Mouse (Mus musculus): ENCODE measurements at regions not wholly inside any gene's neighbourhood (a gene's known extent, or its start where the extent isn't known, plus 50 kb on each side); places are given as distances from the start of the nearest gene placed in this dataset.

DNA sequence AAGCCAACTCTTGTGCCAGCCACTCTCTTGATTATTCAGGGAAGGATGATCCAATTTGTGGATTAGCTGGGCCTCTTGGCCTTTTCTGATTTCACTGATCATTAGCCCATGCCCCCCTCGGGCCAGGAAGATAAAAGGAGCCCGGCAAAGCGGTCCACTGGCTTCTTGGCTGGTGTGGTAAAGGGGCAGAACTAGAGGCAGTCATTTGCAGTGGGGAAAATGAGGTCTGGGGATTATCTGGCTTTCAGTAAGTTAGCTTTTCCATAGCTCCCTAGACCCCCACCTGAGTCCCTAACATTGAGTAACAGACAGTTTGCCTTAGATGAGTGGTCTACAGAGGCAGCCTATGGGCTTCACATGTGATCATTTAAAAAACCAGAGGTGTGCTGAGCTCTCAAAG is 163.7 kb downstream of the Insig2 start:
- no peak for DNase-seq (ENCODE audit: low spot score in 2 of 2)

DNA sequence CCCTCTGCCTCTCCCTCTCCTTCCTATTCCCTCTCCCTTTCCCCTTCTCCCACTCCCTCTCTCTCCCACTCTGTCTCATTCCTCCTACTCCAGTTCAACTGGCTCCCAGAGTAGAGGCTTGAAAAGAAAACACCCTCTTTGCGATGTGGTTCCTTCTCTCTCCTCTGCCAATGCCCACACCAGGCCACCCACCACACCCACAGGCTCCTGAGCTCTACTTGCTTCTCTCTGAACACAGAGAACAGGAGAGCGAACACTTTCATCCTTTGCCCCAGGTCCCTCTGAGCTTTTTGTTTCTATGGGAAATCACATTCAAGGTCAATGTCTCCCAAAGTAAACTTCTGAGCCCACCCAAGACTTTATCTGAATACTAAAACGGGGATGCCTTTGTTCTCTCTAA is 155.8 kb downstream of the Insig2 start:
- no peak for DNase-seq (ENCODE audit: low spot score in 2 of 2)

DNA sequence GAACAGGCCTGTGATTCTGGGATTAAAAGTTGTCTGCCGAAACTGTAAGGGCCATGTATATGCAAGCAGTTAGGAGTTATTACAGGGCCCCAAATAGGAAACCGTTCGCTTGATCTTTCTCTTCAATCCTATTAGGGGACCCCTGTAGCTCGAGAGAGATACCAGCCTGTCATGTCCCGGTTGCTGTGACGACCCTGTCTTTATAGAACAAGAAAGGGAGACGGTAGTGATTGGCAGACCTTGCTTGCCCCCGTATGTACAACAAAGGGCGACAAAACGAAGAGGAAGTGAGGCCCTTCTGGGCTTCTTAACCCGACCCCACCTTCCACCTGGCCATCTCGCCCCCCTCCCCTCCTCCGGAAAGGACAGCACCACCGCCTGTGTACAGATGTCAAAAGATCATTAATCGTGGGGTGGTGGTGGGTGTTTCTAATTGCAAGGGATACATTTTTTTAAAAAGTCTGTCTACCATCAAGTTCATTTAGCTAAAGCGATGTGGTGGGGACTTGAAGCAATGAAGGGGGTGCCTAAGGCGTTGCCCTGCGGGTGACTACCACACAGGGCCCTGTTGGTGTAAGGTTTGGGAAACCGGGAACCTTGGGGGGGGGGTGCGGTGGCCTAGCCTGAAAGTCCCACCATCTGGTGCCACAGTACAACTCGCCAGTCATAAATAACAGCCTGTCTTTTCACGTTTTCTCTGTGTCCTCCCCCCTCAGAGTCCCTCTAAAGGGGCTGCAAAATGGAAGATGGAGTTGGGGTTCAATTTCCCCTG is 155.1 kb downstream of the Insig2 start:
- DNase-seq (ENCODE audit: low spot score in 2 of 2), result no peak

DNA sequence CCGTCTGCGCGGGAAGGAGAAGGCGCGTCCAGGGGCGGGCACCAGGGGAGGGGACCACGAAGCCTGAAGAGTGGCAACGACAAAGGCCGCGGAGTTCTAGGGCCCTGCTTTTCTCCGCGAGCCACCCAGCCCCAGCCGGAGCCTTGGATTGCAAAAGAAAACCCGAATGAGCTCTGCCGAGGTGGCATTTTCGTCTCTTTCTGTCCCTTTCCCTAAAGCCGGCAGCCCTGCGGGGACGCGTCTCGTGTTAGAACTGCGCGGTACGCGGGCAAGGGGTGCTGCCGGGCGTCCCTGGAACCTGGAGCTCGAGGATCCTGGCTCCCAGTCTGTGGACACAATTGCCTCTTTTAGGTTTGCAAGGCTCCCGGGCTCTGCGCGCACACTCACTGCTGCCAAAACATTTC is 154.5 kb downstream of the Insig2 start:
- DNase-seq (ENCODE audit: low spot score in 2 of 2), result no peak

DNA sequence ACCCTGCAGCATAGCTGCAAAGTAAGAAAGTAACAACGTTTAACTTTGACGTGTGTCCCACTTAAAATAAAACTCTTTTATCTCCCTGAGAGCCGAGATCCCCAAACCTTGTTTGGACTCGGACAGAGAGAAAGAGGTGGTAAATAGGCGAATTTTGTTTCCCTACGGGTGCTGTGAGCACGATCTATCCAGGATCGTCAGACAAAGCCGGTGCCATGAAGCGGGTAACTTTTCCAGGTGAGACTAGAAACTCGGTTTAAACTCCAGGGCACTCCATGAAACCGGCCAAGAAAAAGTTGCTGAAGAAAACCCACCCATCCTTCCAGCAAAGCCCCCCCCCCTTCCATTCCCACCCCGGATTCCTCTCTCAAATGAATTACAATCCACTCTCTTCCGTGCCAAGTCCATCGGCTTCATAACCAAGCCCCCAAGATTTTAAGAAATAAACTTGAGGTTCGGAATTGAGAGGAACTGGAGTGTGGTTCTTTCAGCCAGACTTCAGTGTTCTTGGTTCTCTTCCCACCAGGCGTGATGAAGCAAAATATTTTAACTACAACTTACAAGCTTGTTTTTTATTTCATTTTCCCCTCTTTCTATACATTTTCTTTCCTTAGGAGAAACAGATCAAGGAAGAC is 153.7 kb downstream of the Insig2 start:
- DNase-seq (ENCODE audit: low spot score in 2 of 2), result no peak

DNA sequence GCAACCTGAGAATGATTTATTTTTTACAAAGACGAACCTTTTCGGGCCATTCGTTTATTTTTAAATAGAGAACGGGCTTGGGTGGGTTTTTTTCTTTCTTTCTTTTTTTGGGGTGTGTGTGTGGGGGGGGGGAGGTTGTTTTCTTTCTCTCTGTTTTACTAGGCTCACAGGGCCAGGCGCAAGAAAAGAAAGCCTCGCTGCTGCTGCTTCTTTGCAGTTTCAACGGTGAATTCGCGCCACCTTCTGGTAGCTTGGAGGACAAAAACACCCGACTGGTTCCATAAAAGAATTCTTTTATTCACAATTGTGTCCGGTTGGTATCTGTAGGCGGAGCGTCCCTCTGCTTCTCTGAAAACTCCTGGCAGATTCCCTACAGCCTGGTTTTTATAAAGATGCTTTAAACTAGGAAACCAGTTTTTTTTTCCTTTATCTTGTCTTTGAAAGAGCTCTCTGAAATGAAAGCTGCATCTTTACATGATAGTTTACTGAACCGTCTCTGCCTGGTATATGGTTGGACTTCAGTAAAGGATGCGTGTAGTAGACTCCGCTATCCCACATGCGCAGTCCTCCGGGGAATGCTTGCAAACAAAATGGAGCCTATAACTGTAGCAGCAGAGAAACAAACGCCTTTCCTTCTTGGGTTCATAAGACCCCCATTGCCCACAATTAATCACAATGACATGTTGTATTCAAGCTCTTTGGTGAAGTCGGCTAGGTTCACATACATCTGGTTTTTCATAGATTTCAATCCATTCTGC is 151.9 kb downstream of the Insig2 start:
- DNase-seq (ENCODE audit: low spot score in 2 of 2), result peak; percentile 15 to 66

DNA sequence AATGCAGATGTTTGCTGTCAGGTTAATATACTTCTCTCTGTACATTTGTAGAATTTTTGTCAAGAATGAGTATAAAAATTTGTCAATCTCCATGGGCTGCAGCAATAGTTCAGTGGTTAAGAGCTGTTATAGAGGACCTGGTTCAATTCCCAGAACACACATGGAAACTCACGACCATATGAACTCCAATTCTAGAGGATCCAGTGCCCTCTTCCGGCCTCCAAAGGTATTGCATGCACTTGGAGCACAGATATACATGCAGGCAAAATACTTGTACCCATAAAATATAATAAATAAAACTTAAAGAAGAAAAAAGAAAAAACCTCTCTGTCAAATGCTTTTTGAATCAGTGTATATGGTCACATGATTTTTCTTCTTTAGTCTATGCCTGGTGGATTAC is 143.5 kb downstream of the Insig2 start:
- no peak for DNase-seq (ENCODE audit: low spot score in 2 of 2)

DNA sequence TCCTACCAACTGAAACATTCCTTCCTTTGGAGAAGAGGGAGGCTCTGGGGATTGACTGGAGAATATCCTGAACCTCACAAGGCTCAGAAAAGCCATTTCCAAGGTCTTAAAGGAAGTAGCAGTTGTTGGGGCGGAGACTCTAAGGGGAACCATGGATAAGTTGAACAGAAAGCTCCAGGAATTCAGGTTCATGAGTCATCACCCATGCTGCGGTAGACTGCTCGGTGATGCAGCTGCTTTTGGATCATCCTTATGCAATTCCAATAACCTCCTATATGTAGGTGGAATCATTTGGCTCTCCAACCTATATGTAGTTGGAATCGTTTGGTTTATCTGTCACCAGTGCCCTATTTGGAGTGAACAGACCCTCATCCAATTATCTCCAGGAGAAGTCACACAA is 137.6 kb downstream of the Insig2 start:
- no peak for DNase-seq (ENCODE audit: low spot score in 2 of 2)

DNA sequence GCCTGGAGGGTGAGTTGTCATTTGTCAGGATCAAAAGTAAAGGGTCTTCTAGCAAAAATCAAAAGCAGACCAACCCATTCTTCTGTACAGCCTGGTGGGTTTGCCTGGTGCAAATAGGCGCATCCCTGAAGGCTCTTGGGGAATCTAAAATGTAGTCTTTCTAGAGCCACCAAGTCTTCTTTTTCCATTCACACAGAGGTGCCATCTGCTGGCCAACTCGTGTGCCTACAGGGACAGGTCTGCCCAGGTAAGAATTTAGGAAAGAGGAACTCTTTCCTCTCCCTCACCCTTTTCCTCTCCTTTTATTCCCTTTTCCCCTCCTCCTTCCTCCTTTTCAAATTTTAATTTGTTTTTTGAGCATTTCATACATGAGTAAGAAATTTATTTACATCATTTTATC is 116.5 kb downstream of the Insig2 start:
- DNase-seq (ENCODE audit: low spot score in 2 of 2), result no peak

DNA sequence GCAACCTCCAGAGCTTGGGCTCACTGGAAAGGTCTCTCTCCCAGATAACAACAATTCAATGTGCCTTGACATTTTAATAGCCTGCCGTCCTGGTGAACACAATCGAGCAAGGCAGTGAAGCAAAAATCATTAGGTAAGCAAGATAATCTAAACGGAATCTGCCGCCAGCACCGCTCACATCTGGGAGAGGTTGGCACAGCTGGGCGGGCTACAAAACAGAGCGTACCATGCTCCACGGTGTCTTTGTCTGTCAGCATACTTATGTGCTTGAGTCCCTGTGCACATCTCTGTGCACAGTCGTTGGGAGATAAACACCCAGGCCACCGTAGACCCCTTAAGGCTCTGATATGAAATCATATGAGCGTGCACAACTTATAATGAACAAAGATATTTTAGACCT is 108.1 kb downstream of the Insig2 start:
- DNase-seq (ENCODE audit: low spot score in 2 of 2), result no peak

DNA sequence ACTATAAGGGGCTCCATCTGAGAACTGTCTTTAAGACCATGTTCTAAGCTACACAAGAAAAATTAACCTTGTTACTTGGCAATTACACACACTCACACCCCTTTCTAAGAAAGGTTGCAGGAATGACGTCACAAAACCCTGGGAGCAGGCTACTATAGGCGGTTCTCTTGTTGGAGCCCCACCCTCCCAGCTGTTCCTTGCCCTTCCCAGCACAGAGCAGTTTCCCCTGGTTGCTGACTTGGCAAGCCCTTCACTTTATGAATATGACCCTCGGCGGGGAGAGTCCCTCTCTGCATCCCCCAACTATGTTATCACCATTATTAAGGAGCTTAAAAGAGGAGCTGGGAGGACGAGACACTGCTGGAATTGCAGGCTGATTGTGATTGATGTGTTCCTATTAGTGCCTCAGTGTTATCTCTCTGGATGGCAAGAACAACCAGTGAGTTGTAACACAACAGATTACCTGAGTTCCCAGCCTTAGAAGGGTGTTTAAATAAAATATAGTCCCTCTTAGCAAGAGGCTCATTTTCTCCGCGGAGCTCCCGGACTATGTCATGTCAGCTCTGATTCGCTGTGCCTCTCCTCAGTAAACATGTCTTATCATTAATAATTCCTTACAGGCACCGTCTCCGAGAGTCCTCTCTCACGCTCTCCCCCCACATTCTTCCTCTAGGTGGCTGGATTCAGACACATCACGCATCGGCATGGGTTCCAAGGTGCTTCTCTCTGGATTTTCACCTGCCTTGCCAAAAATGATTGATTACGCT is 105.7 kb downstream of the Insig2 start:
- DNase-seq (ENCODE audit: low spot score in 2 of 2), result no peak

DNA sequence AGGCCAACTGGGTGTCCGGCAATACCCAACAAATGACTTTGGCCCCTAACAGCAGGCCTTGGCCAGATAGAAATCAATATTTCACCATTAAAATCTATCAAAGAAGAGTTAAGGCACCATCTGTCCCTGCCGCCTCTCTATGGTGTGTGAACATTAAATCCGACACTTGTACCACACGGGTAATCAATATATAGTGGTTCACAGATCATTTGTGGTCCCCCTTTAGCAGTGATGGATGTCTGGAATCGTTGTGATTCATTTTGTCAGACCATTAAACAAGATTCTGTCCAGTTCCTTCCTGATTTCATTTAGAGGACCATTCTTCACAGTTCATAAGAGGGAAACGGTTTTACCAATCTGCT is 105.2 kb downstream of the Insig2 start:
- no peak for DNase-seq (ENCODE audit: low spot score in 2 of 2)

DNA sequence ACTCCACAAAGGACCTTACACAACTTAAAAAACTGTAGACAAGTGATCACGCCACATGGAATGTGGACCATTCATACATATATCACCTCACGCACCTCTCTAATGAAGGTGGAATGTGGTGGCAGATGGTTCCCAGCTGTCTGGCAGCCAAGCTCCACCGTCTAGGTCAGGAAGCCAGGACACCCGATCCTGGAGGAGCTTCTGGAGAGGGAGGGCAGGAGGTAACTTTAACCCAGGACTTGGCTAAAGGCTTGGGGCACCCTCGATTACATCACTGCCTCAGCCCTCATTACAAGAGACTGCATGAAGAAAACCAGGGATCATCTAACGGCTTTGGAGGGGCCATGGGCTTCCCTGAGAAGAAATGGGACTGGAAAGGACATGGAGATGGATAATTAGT is 88.8 kb downstream of the Insig2 start:
- DNase-seq (ENCODE audit: low spot score in 2 of 2), result no peak

DNA sequence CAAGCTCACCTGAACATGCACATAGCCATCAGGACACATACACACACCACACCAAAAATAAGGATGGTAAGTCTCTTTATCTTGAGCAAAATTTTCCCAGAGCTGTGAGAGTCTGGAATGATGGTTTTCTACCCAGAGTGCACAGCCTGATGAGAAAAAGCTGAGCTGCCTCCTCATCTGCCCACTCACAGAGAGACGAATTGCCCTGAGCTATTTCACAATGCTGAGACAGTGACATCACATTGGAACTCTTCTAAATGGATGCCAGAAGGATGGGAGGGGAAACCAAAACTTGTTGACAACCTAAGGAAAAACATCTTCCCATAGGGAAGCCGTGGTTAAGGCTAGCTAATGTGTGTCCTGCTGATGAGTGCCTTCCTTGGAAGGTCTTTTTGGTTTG is 84.8 kb downstream of the Insig2 start:
- DNase-seq (ENCODE audit: low spot score in 2 of 2), result no peak

DNA sequence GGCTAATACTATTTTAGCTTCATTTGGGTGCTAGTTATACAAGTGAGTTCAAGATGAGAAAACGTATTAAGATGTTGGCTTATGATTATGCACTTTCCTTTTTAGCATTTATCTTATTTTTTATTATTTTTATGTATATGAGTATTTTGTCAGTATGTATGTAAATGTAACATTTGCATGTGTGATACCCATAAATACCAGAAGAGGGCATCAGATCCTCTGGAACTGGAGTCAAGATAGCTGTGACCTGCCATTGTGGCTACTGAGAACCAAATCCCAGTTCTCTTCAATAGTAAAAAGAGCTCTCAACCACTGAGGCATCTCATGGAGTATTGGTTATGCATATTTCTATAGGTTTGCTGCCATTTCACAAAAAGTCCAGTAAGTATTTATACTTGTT is 83.3 kb downstream of the Insig2 start:
- DNase-seq (ENCODE audit: low spot score in 2 of 2), result no peak

DNA sequence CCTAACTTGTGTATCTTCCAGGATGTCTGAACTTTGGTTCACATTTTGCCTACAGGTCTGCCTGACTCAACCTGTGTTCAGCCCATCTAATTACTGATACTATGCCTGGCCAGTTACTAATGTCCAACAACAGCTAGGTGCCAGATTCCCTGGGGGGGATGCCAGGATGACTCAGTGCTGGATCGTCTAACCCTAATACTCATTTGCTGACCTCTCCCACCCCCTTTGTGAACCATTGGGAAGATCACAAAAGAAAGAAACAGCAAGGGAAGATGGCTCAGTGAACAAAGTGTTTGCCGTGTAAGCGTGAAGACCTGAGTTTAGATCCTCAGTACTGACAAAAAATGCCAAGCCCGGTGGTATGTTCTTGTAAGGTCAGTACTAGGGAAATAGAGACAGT is 81.7 kb downstream of the Insig2 start:
- no peak for DNase-seq (ENCODE audit: low spot score in 2 of 2)

DNA sequence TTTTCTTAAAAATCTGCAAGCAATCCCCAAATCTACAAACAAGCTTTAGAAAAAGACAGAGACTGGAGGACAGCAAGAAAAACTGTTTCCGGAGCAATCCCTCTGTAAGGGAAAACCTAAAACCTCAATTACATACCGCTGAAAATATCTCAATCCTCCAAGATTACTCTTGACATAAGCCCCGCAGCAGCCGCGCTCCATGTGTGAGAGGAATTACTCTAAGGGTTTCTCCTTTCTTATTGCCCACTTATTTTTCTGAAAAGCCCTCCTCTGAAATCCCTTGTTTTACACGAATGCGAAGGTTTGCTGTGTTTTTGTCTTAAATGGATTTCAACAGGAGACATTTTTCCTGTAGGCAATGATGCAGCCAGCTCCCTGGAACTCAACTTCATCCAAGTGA is 80.3 kb downstream of the Insig2 start:
- no peak for DNase-seq (ENCODE audit: low spot score in 2 of 2)

DNA sequence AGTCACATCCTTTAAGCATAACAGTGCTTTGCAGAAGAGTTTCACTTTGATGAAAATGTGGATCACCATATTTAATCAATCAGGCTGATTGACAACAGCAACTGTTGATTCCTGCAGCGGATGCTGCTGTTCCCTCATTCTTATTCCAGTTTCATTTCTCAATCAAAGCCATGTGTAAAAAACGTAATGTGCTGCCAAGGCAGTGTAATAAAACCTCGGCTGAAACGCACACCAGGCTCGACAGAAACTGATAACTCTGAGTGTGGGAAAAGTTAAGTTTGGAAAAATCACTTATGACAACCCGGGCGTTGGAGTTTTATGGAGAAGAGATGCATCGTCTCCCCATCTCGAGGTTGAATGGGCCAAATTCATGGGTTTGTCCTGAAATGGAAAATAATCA is 78.2 kb downstream of the Insig2 start:
- DNase-seq (ENCODE audit: low spot score in 2 of 2), result peak in 1 of 2 experiments; percentile 15
